Mouse (Mus musculus) ES-E14 (cell line): ENCODE measurements around the gene Sh3bp4. TPM values are rescaled to one million over a fixed set of nuclear protein-coding genes. Genes with fewer than 3 reads are reported as not detected.

Source experiments
- DNase-seq: peaks from one replicate; pipeline ENCODE4 v3.0.0-alpha.2; 2013; ENCODE audit warnings: low read depth, low spot score
- H3K27ac ChIP-seq: 2 replicates; pipeline ENCODE4 v1.5.1; 2012; ENCODE audit warnings: low read depth, mild to moderate bottlenecking, low read length, moderate library complexity, mixed read lengths; ENCODE audit not compliant: poor library complexity, insufficient read depth, severe bottlenecking
- H3K36me3 ChIP-seq: 2 replicates; pipeline ENCODE4 v1.6.1; 2012; ENCODE audit warnings: mild to moderate bottlenecking, low read length, moderate library complexity, mixed read lengths; ENCODE audit not compliant: control insufficient read depth, poor library complexity, insufficient read depth, severe bottlenecking
- H3K4me1 ChIP-seq, 2 experiments: fragments of 150-350 bp in 1 of 2; sonication (generic) in 1 of 2; 2 replicates each; pipeline ENCODE4 v1.6.1; 2012; ENCODE audit warnings: low read length in 2 of 2, mild to moderate bottlenecking in 1 of 2, mixed read lengths in 1 of 2; ENCODE audit not compliant: control insufficient read depth in 2 of 2, insufficient read depth in 2 of 2, poor library complexity in 1 of 2
- H3K4me3 ChIP-seq, 2 experiments: fragments of 150-350 bp in 1 of 2; sonication (generic) in 1 of 2; 2 replicates each; pipeline ENCODE4 v1.5.1; 2012; ENCODE audit warnings: low read length in 2 of 2, low read depth in 1 of 2, mild to moderate bottlenecking in 1 of 2, mixed read lengths in 1 of 2; ENCODE audit not compliant: insufficient read depth in 1 of 2, poor library complexity in 1 of 2, severe bottlenecking in 1 of 2
- H3K9ac ChIP-seq: 2 replicates; pipeline ENCODE4 v1.6.1; 2012; ENCODE audit warnings: low read depth, mild to moderate bottlenecking, low read length, mixed read lengths; ENCODE audit not compliant: poor library complexity, insufficient read depth, severe bottlenecking
- H3K9me3 ChIP-seq: fragments of 150-350 bp; sonication (generic); 2 replicates; pipeline ENCODE4 v1.6.1; 2012; ENCODE audit warnings: low read depth, mild to moderate bottlenecking, low read length; ENCODE audit not compliant: control insufficient read depth, insufficient read depth
- CHD2 ChIP-seq: IDR thresholded peaks from 2 replicates; pipeline ENCODE4 v1.6.1; 2014; ENCODE audit warnings: mild to moderate bottlenecking, low read depth, low read length, inconsistent platforms
- HCFC1 ChIP-seq: IDR thresholded peaks from 2 replicates; pipeline ENCODE4 v1.6.1; 2012; ENCODE audit warnings: low read length, inconsistent platforms, borderline replicate concordance; ENCODE audit not compliant: insufficient read depth
- MAFK ChIP-seq: IDR thresholded peaks from 2 replicates; pipeline ENCODE4 v1.6.1; 2014; ENCODE audit warnings: mild to moderate bottlenecking, low read depth, low read length, inconsistent platforms; ENCODE audit not compliant: insufficient read depth
- ZC3H11A ChIP-seq: IDR thresholded peaks from 2 replicates; pipeline ENCODE4 v1.6.1; 2012; ENCODE audit warnings: low read depth, mild to moderate bottlenecking, inconsistent platforms, low read length, borderline replicate concordance
- ZNF384 ChIP-seq: IDR thresholded peaks from 2 replicates; pipeline ENCODE4 v1.6.1; 2012; ENCODE audit warnings: low read depth, low read length, inconsistent platforms
- in situ Hi-C, 2 experiments: fragments of 600-800 bp; cut with MboI; formaldehyde crosslinking; loops; one replicate each; pipeline ENCODE4 v1.15.1; 2025; ENCODE audit warnings: low sequenced_read_pairs in 2 of 2, inconsistent platforms in 1 of 2; ENCODE audit not compliant: unreplicated experiment in 2 of 2
- total RNA-seq: library from RNA; depleted of rRNA; stranded (reverse); fragments of 300-350 nt; gene quantifications from 2 replicates; pipeline ENCODE4 v1.2.3, GENCODE M21; 2012

Gene Sh3bp4
- total RNA-seq, 1 experiment: 12.0 TPM

- peaks cover 2% of the 10 kb centered on the region; the same call in 1 of the 2 replicates for H3K36me3 ChIP-seq
- no peak for DNase-seq
- peaks cover 2 to 13% of the 10 kb centered on the region in 2 experiments; a peak in 2 of 4 replicates for H3K4me1 ChIP-seq
- no peak overlapping the region for H3K27ac ChIP-seq
- in situ Hi-C loops: no loop called here
- no peak overlapping the region for H3K9ac ChIP-seq
- no peak for TF ChIP-seq HCFC1
- no peak for TF ChIP-seq ZNF384
- no peak for TF ChIP-seq CHD2
- TF ChIP-seq ZC3H11A: no peak
- no peak for TF ChIP-seq MAFK
- H3K9me3 ChIP-seq: no peaks in the 10 kb centered on the region
- no peak overlapping the region for H3K4me3 ChIP-seq
Observed at GRCm38 (mm10) chr1:89086575-89087153, 16.4 kb downstream of the Sh3bp4 start.

GRCm38 (mm10) chr1:89088144-89088543 is 17.9 kb downstream of the Sh3bp4 start:
- no peak overlapping the region for H3K9ac ChIP-seq
- no peak overlapping the region for H3K4me3 ChIP-seq
- peaks cover 2 to 21% of the 10 kb centered on the region in 2 experiments; a peak in 2 of 4 replicates for H3K4me1 ChIP-seq
- H3K9me3 ChIP-seq: no peaks in the 10 kb centered on the region
- no peak for TF ChIP-seq CHD2
- no peak for TF ChIP-seq HCFC1
- TF ChIP-seq ZNF384: no peak
- no peak for TF ChIP-seq MAFK
- TF ChIP-seq ZC3H11A: no peak
- in situ Hi-C loops: no loop called here
- peaks cover 2% of the 10 kb centered on the region; the same call in 1 of the 2 replicates for H3K36me3 ChIP-seq
- no peak for DNase-seq
- no peak overlapping the region for H3K27ac ChIP-seq

- Histone ChIP-seq H3K4me1 (peaks cover 2 to 27% of the 10 kb centered on the region in 2 experiments; a peak in 3 of 4 replicates), H3K9ac (no peak overlapping the region), H3K9me3 (no peaks in the 10 kb centered on the region), H3K4me3 (no peak overlapping the region), H3K36me3 (no peaks in the 10 kb centered on the region; the same call in 1 of the 2 replicates), H3K27ac (no peak overlapping the region)
- no peak for DNase-seq
- TF ChIP-seq ZNF384 (no peak), ZC3H11A (no peak), HCFC1 (no peak), CHD2 (no peak)
- in situ Hi-C loops: no loop called here
Observed at GRCm38 (mm10) chr1:89088748-89089288, 18.6 kb downstream of the Sh3bp4 start.

- TF ChIP-seq MAFK (no peak), HCFC1 (no peak), ZNF384 (no peak), CHD2 (no peak), ZC3H11A (no peak)
- in situ Hi-C loops: no loop called here
- H3K9me3 ChIP-seq: no peaks in the 10 kb centered on the region
- no peaks in the 10 kb centered on the region; the same call in 1 of the 2 replicates for H3K36me3 ChIP-seq
- DNase-seq: no peak
- H3K4me3 ChIP-seq: no peak overlapping the region
- peaks cover 2 to 29% of the 10 kb centered on the region in 2 experiments; a peak in 3 of 4 replicates for H3K4me1 ChIP-seq
- H3K9ac ChIP-seq: no peak overlapping the region
- no peak overlapping the region for H3K27ac ChIP-seq
Observed at GRCm38 (mm10) chr1:89089821-89090600, 19.8 kb downstream of the Sh3bp4 start.
